Mouse (Mus musculus): ENCODE results near the gene Tmprss7.

DNA sequence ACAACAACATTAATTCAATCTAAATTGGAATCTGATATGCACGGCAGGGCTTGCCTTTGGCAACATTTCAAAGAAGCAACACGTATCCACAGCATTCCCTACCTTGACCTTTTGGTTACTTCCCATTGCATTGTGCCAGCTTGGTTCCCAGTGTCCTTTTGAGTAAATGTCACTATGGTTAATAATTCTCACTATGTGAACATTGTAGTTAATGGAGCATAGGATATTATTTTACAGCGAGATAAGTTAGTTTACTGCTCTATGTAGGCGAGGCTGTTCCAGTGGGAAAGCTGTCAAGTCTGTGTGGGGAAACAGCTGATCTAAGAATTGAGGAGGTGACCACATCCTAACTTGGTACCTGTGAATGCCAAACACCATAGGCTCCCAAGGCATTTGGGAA, 23.5 kb downstream of the Tmprss7 start:
- TF ChIP-seq CTCF (conservative IDR thresholded peaks at IDR 0.05; ENCODE audit: low read length), result no peak
- no peak for TF ChIP-seq POU5F1 (IDR thresholded peaks at IDR 0.05; ENCODE audit: borderline replicate concordance, low read length)
